13 mouse cellular contexts compared by ENCODE assay signal in the genomic region with DNA sequence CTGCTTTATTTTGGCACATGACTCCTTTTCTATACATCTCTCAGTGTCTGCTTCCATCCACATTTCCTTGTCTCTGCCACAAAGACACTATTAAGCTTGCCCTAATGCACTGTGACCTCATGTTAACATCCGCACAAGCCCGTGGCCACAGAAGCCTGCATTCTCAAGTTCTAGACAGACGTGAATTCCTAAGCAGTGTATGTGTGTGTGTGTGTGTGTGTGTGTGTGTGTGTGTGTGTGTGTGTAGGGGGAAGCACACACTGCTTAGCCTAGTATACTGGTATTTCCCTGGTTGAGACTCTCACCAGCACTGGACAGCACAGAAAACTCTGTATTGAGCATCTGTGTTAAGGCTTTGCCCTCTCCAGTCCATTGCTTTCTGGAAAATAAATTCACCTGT.
DNase-seq lines count a peak whose midpoint lies in the region; ATAC-seq and TF ChIP-seq lines count a peak whose summit lies in the region.
"Had no signal": no experiment of that assay in that cellular context is flagged by ENCODE, and none has a peak within 500 bp of the region (broad histone marks: within the 10 kb centered on the region; RNA-seq: fewer than 3 reads in every experiment).

No protein-coding gene starts in this region.

- peak; percentile 30 for DNase-seq in 3134 (ENCODE audit: extremely low read depth, insufficient read length, low spot score)
- DNase-seq in embryo, embryonic 10.5 days (ENCODE audit: low spot score) = peak; percentile 69
- no peak for DNase-seq in testis, postnatal 14 days (ENCODE audit: low spot score)
- DNase-seq in cerebellum, postnatal 25 days = no peak
- DNase-seq in kidney, postnatal 14 days = no peak
- DNase-seq: right cerebral cortex, postnatal 4 days had no signal

- H3K79me2 ChIP-seq in myocyte (ENCODE audit: control insufficient read depth, insufficient read depth) = no peaks in the 10 kb centered on the region

- no peak for TF ChIP-seq POLR2A in myocyte (IDR thresholded peaks at IDR 0.05; ENCODE audit: insufficient read length, low read depth)

- H3K27me3 ChIP-seq in hindbrain, embryonic 12.5 days = 0 out of 2 replicates have a peak, but pooled peaks cover 3% of the 10 kb centered on the region
- H3K27me3 ChIP-seq in hindbrain, embryonic 13.5 days = no peaks in the 10 kb centered on the region
- no peaks in the 10 kb centered on the region for H3K27me3 ChIP-seq in myocyte (ENCODE audit: control insufficient read depth, insufficient read depth, insufficient read length)
- H3K27me3 ChIP-seq: forebrain, embryonic 13.5 days; limb, embryonic 12.5 days had no signal

- no peak overlapping the region for H3K4me2 ChIP-seq in hindbrain, embryonic 12.5 days (replicated peaks)
- H3K4me2 ChIP-seq in hindbrain, embryonic 13.5 days = no peak overlapping the region
- H3K4me2 ChIP-seq in myocyte (ENCODE audit: low read depth) = peak overlapping the region; percentile 83
- H3K4me2 ChIP-seq: forebrain, embryonic 13.5 days; heart, embryonic 11.5 days; limb, embryonic 12.5 days had no signal

- H3ac ChIP-seq in myocyte (ENCODE audit: control insufficient read depth, insufficient read length) = no peak overlapping the region

- no peak overlapping the region for H3K4me3 ChIP-seq in hindbrain, embryonic 12.5 days
- no peak overlapping the region for H3K4me3 ChIP-seq in hindbrain, embryonic 13.5 days
- no peak overlapping the region for H3K4me3 ChIP-seq in myocyte
- H3K4me3 ChIP-seq: forebrain, embryonic 13.5 days; limb, embryonic 12.5 days had no signal

- no peak overlapping the region for H3K9ac ChIP-seq in hindbrain, embryonic 12.5 days
- no peak overlapping the region for H3K9ac ChIP-seq in hindbrain, embryonic 13.5 days
- H3K9ac ChIP-seq: forebrain, embryonic 13.5 days; limb, embryonic 12.5 days had no signal

- H3K36me3 ChIP-seq in hindbrain, embryonic 12.5 days = no peaks in the 10 kb centered on the region
- no peaks in the 10 kb centered on the region for H3K36me3 ChIP-seq in hindbrain, embryonic 13.5 days
- no peaks in the 10 kb centered on the region for H3K36me3 ChIP-seq in myocyte (ENCODE audit: control insufficient read depth, insufficient read depth)
- H3K36me3 ChIP-seq: limb, embryonic 12.5 days had no signal

- H3K4me1 ChIP-seq in hindbrain, embryonic 12.5 days = peaks cover 12% of the 10 kb centered on the region
- H3K4me1 ChIP-seq in hindbrain, embryonic 13.5 days (replicated peaks) = peaks cover 22% of the 10 kb centered on the region

- WGBS in hindbrain, embryonic 12.5 days = 23% methylated on average over 3 of the region's 3 CpGs
- 12% methylated on average over 3 of the region's 3 CpGs for WGBS in hindbrain, embryonic 13.5 days

- peak; percentile 66; the same call in 1 of the 2 replicates for ATAC-seq in hindbrain, embryonic 12.5 days (ENCODE audit: low FRiP score)
- ATAC-seq in hindbrain, embryonic 13.5 days (ENCODE audit: low FRiP score) = no peak
- ATAC-seq: CD4-positive, CD25-positive, alpha-beta regulatory T cell, adult 4 months had no signal

- H3K9me3 ChIP-seq in hindbrain, embryonic 12.5 days (replicated peaks) = no peaks in the 10 kb centered on the region
- H3K9me3 ChIP-seq in hindbrain, embryonic 13.5 days = no peaks in the 10 kb centered on the region
- H3K9me3 ChIP-seq: forebrain, embryonic 13.5 days; limb, embryonic 12.5 days had no signal

- H3K27ac ChIP-seq in hindbrain, embryonic 12.5 days = no peak overlapping the region
- H3K27ac ChIP-seq in hindbrain, embryonic 13.5 days = no peak overlapping the region
- H3K27ac ChIP-seq: forebrain, embryonic 13.5 days had no signal

TF ChIP-seq in myocyte, 11 proteins besides CTCF, POLR2A, EP300 and RAD21:
- TF ChIP-seq USF1 (IDR thresholded peaks at IDR 0.05; ENCODE audit: low read depth) (no peak), TCF3 (IDR thresholded peaks at IDR 0.05; ENCODE audit: insufficient read length, low read depth) (no peak), TCF12 (IDR thresholded peaks at IDR 0.05; ENCODE audit: insufficient read depth, poor library complexity, severe bottlenecking) (no peak), CEBPB (IDR thresholded peaks at IDR 0.05; ENCODE audit: insufficient read depth, poor library complexity, severe bottlenecking) (no peak), MYOD1 (IDR thresholded peaks at IDR 0.05; ENCODE audit: control insufficient read depth in 1 of 3, insufficient read length in 2 of 3, low read depth in 2 of 3) (no peak), SRF (IDR thresholded peaks at IDR 0.05; ENCODE audit: control insufficient read depth, insufficient read length, low read depth) (no peak), POLR2AphosphoS2 (IDR thresholded peaks at IDR 0.05; ENCODE audit: insufficient read length, low read depth) (no peak), MAX (IDR thresholded peaks at IDR 0.05; ENCODE audit: low read depth) (no peak), MYOG (IDR thresholded peaks at IDR 0.05; ENCODE audit: control insufficient read depth in 1 of 3, insufficient read depth in 1 of 3, insufficient read length in 2 of 3, low read depth in 2 of 3) (no peak), E2F4 (IDR thresholded peaks at IDR 0.05; ENCODE audit: insufficient read depth) (no peak), REST (IDR thresholded peaks at IDR 0.05; ENCODE audit: insufficient read depth, insufficient read length) (no peak)

Comparison
In these comparisons a context has a peak if more than half of its experiments do, and no peak if none do; other contexts are left out.
1. DNase-seq: peak in 3134 (single experiment) and embryo, embryonic 10.5 days (single experiment); none in testis, postnatal 14 days (single experiment), cerebellum, postnatal 25 days (0 of 2) and kidney, postnatal 14 days (single experiment).